Mouse (Mus musculus): ENCODE measurements around the gene Vcp. TPM values are rescaled to one million over a fixed set of nuclear protein-coding genes. Genes with fewer than 3 reads are reported as not detected.

Vcp gene
- polyA plus RNA-seq, 1 experiment from 2014 or later, result 205 TPM

DNA sequence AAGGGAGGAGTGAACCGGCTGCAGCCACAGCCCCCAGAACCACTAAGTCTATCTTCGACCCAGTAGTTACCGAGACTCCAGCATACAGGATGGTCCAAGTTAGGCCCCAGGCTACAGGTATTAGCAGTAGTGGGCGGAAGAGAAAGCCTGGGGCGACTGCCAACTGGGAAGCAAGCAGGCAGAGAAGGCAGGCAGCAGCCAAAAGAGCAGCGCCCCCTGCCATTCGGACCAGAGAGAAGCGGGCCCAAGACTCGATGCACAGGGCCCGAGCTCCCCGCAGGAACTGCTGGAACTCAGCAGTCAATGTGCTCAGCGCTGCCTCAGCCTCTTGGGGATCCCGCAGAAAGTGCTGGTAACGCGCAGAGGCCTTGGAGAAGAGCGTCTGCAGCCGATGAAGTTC, 21.0 kb upstream of the Vcp start:
- 83% methylated on average over 17 of the region's 17 CpGs for WGBS
- Histone ChIP-seq H3K36me3 (ENCODE audit: control insufficient read depth, insufficient read depth) (peaks cover 59% of the 10 kb centered on the region), H3K9ac (ENCODE audit: low read depth, low read length) (no peak overlapping the region), H3K4me1 (replicated peaks; ENCODE audit: control insufficient read depth, insufficient read depth, low read length) (0 out of 2 replicates have a peak, but pooled peaks cover 5% of the 10 kb centered on the region), H3K27me3 (replicated peaks; ENCODE audit: control insufficient read depth, insufficient read depth, low read length) (no peaks in the 10 kb centered on the region), H3K27ac (ENCODE audit: low read depth, low read length) (no peak overlapping the region), H3K4me3 (ENCODE audit: low read depth, low read length) (no peak overlapping the region), H3K9me3 (ENCODE audit: control insufficient read depth) (no peaks in the 10 kb centered on the region), H3K4me2 (replicated peaks; ENCODE audit: low read depth) (no peak overlapping the region)
- no peak for ATAC-seq
- no peak for TF ChIP-seq CTCF (IDR thresholded peaks at IDR 0.05; ENCODE audit: low read depth)

DNA sequence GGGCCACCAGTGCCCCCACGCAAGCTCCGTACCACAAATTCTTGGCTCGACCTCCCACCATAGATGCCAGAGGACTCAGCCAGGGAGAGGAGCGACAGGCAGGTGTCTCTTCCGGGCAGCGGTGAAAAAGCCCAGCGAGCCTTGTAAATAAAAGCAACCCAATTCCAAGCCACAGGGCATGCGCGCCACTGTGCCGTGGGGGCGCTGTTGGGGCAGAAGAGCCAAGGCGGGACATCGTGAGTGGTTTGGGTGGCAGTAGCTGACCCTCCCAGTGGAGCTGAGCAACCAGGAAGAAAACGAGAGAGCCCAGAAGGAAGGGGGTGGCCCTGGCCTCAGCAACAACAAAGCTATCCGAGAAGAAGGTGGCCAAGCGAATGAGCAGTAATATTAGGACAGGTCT, 20.6 kb upstream of the Vcp start:
- no peak overlapping the region for H3K9ac ChIP-seq (ENCODE audit: low read depth, low read length)
- no peak for ATAC-seq
- H3K27me3 ChIP-seq (replicated peaks; ENCODE audit: control insufficient read depth, insufficient read depth, low read length), result no peaks in the 10 kb centered on the region
- no peaks in the 10 kb centered on the region for H3K9me3 ChIP-seq (ENCODE audit: control insufficient read depth)
- no peak overlapping the region for H3K4me2 ChIP-seq (replicated peaks; ENCODE audit: low read depth)
- H3K4me1 ChIP-seq (replicated peaks; ENCODE audit: control insufficient read depth, insufficient read depth, low read length), result 0 out of 2 replicates have a peak, but pooled peaks cover 5% of the 10 kb centered on the region
- no peak overlapping the region for H3K27ac ChIP-seq (ENCODE audit: low read depth, low read length)
- WGBS, result 85% methylated on average over 16 of the region's 16 CpGs
- peaks cover 59% of the 10 kb centered on the region for H3K36me3 ChIP-seq (ENCODE audit: control insufficient read depth, insufficient read depth)
- no peak for TF ChIP-seq CTCF (IDR thresholded peaks at IDR 0.05; ENCODE audit: low read depth)
- H3K4me3 ChIP-seq (ENCODE audit: low read depth, low read length), result no peak overlapping the region

DNA sequence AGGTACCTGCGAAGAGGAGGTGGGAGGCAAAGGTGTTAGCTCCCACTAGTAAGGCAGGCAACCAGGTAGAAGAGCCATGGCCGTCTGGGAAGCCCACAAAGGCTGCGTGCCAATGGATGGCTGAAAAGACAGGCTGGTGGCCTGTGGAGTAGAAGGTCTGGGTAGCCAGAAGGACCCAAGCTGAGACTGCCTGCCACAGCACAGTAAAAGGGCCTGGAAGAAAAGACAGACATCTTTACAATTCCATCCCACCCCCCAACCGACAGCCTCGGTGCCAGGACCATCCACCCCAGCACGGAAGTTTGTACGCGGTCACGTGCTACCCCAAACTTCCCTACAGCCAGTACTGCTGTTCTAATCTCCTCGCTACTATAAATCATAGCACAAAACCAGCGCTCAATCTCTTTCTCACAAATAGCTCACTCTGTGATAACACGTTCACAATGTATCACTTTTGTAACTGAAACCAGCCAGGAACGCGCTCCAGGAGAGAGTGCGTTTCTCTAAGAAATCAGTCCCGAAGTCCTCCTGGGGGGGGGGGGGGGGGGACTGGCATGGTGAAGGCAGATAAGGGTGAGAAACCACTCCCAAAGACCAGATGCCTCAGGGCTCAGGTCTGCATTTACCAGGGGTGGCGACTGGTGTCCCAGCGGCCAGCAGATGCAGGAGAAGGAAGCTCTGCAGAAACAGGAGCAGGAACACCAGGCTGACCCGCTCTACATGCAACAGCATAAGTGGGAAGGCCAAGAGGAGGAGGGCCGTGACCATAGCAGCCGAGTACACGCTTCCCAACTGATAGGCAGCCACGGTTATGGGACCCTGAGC, 19.5 kb upstream of the Vcp start:
- no peak overlapping the region for H3K4me3 ChIP-seq (ENCODE audit: low read depth, low read length)
- no peak for TF ChIP-seq CTCF (IDR thresholded peaks at IDR 0.05; ENCODE audit: low read depth)
- ATAC-seq, result no peak
- no peak overlapping the region for H3K9ac ChIP-seq (ENCODE audit: low read depth, low read length)
- H3K27me3 ChIP-seq (replicated peaks; ENCODE audit: control insufficient read depth, insufficient read depth, low read length), result no peaks in the 10 kb centered on the region
- peaks cover 59% of the 10 kb centered on the region for H3K36me3 ChIP-seq (ENCODE audit: control insufficient read depth, insufficient read depth)
- H3K4me2 ChIP-seq (replicated peaks; ENCODE audit: low read depth), result no peak overlapping the region
- no peak overlapping the region for H3K27ac ChIP-seq (ENCODE audit: low read depth, low read length)
- 0 out of 2 replicates have a peak, but pooled peaks cover 4% of the 10 kb centered on the region for H3K4me1 ChIP-seq (replicated peaks; ENCODE audit: control insufficient read depth, insufficient read depth, low read length)
- 90% methylated on average over 23 of the region's 23 CpGs for WGBS
- no peaks in the 10 kb centered on the region for H3K9me3 ChIP-seq (ENCODE audit: control insufficient read depth)

DNA sequence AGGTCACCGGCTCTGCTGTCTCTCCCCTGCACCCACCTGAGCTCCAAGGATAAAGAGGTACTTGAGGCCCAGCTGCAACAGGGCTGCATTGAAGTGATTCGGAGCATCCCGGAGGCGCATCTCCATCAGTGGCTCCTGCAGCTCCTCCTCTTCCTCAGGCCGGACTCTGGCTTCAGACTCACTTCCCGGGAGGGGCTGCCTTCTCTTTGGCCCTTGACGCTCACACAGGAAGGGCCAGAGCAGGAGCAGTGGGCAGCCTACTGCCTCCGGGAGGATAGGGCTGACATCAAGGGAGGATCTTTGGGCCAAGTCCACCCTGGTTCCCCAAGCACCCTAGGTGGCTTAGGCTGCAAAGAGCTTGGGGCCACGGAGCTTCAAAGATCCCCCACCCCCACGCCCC, 18.9 kb upstream of the Vcp start:
- no peak for TF ChIP-seq CTCF (IDR thresholded peaks at IDR 0.05; ENCODE audit: low read depth)
- WGBS, result 91% methylated on average over 10 of the region's 10 CpGs

DNA sequence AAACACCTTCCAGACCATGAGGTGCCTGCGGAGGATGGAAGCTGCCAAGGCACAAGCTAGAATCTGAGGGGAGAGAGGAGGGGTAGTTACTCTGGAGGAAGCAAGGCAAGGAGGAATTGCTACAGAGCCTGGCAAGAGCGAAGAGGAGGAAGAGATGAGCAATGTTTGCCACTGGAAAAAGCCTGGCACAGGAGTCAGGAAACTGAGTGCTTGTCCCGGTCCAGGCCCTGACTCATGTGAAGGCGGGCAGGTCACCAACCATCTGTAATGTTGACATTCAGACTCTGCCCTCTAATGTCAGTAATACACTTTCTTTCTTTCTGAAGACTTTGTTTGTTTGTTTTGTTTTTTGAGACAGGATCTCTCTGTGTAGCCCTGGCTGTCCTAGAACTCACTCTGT, 17.8 kb upstream of the Vcp start:
- ATAC-seq, result no peak
- no peak for TF ChIP-seq CTCF (IDR thresholded peaks at IDR 0.05; ENCODE audit: low read depth)
- H3K9me3 ChIP-seq (ENCODE audit: control insufficient read depth), result no peaks in the 10 kb centered on the region
- no peak overlapping the region for H3K27ac ChIP-seq (ENCODE audit: low read depth, low read length)
- no peak overlapping the region for H3K4me3 ChIP-seq (ENCODE audit: low read depth, low read length)
- H3K4me1 ChIP-seq (replicated peaks; ENCODE audit: control insufficient read depth, insufficient read depth, low read length), result no peaks in the 10 kb centered on the region
- WGBS, result 92% methylated on average over 4 of the region's 4 CpGs
- H3K4me2 ChIP-seq (replicated peaks; ENCODE audit: low read depth), result no peak overlapping the region
- peaks cover 54% of the 10 kb centered on the region for H3K36me3 ChIP-seq (ENCODE audit: control insufficient read depth, insufficient read depth)
- H3K9ac ChIP-seq (ENCODE audit: low read depth, low read length), result no peak overlapping the region
- H3K27me3 ChIP-seq (replicated peaks; ENCODE audit: control insufficient read depth, insufficient read depth, low read length), result no peaks in the 10 kb centered on the region

More for the DNA sequence above, 18.9 kb upstream of the Vcp start:
- Histone ChIP-seq H3K27me3 (replicated peaks; ENCODE audit: control insufficient read depth, insufficient read depth, low read length) (no peaks in the 10 kb centered on the region), H3K9ac (ENCODE audit: low read depth, low read length) (no peak overlapping the region), H3K27ac (ENCODE audit: low read depth, low read length) (no peak overlapping the region), H3K9me3 (ENCODE audit: control insufficient read depth) (no peaks in the 10 kb centered on the region), H3K4me2 (replicated peaks; ENCODE audit: low read depth) (no peak overlapping the region), H3K4me3 (ENCODE audit: low read depth, low read length) (no peak overlapping the region), H3K36me3 (ENCODE audit: control insufficient read depth, insufficient read depth) (peaks cover 59% of the 10 kb centered on the region), H3K4me1 (replicated peaks; ENCODE audit: control insufficient read depth, insufficient read depth, low read length) (no peaks in the 10 kb centered on the region)
- ATAC-seq, result no peak

DNA sequence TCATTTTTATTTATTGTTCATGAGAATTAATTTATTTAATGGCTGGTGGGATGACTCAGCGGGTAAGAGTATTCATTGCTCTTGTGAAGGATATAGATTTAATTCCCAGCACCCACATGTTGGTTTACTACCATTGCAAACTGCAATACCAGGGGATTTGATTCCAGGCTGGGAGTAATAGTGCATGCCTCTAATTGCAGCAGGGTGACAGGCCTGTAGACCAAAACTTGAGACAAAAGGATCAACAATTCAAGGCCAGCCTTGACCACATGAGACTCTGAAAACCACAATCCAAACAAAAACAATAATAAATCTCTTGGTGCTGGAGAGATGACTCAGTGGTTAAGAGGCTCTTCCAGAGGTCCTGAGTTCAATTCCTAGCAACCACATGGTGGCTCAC, 11.8 kb upstream of the Vcp start:
- TF ChIP-seq CTCF (IDR thresholded peaks at IDR 0.05; ENCODE audit: low read depth), result no peak
- no peak overlapping the region for H3K27ac ChIP-seq (ENCODE audit: low read depth, low read length)
- WGBS, result 92% methylated on average over 1 of the region's 1 CpGs
- H3K4me2 ChIP-seq (replicated peaks; ENCODE audit: low read depth), result no peak overlapping the region
- no peak for ATAC-seq
- H3K36me3 ChIP-seq (ENCODE audit: control insufficient read depth, insufficient read depth), result no peaks in the 10 kb centered on the region
- H3K9ac ChIP-seq (ENCODE audit: low read depth, low read length), result no peak overlapping the region
- H3K4me1 ChIP-seq (replicated peaks; ENCODE audit: control insufficient read depth, insufficient read depth, low read length), result peaks cover 4% of the 10 kb centered on the region; the same call in 1 of the 2 replicates
- H3K4me3 ChIP-seq (ENCODE audit: low read depth, low read length), result no peak overlapping the region
- H3K9me3 ChIP-seq (ENCODE audit: control insufficient read depth), result no peaks in the 10 kb centered on the region
- H3K27me3 ChIP-seq (replicated peaks; ENCODE audit: control insufficient read depth, insufficient read depth, low read length), result no peaks in the 10 kb centered on the region
